ENCODE assay signal across 9 mouse cellular contexts in genomic region chr19:46444209-46444608, GRCm38 (mm10). TPM values are rescaled to one million over a fixed set of nuclear protein-coding genes. Genes with fewer than 3 reads are reported as not detected.
DNase-seq lines count a peak whose midpoint lies in the region; ATAC-seq and TF ChIP-seq lines count a peak whose summit lies in the region.
"Had no signal": no experiment of that assay in that cellular context is flagged by ENCODE, and none has a peak within 500 bp of the region (broad histone marks: within the 10 kb centered on the region; RNA-seq: fewer than 3 reads in every experiment).

No protein-coding gene starts in this region.

- TF ChIP-seq CTCF in liver, postnatal 0 days (IDR thresholded peaks at IDR 0.05; ENCODE audit: low read depth): peak; percentile 93

- ATAC-seq in cerebellum, adult (ENCODE audit: insufficient number of reproducible peaks, low FRiP score, low TSS enrichment): peak; percentile 84
- peak; percentile 73 for ATAC-seq in forebrain, embryonic 14.5 days
- peak; percentile 77 for ATAC-seq in liver, postnatal 0 days
- peak; percentile 70 for ATAC-seq in neural tube, embryonic 14.5 days (ENCODE audit: low read depth)

- no peaks in the 10 kb centered on the region for H3K9me3 ChIP-seq in forebrain, embryonic 14.5 days (replicated peaks; ENCODE audit: control insufficient read depth, low read length)
- H3K9me3 ChIP-seq in liver, postnatal 0 days (ENCODE audit: low read length): no peaks in the 10 kb centered on the region
- no peaks in the 10 kb centered on the region for H3K9me3 ChIP-seq in neural tube, embryonic 14.5 days (ENCODE audit: control insufficient read depth, low read length)

- H3K4me2 ChIP-seq in forebrain, embryonic 14.5 days (ENCODE audit: low read length): no peak overlapping the region
- no peak overlapping the region for H3K4me2 ChIP-seq in liver, postnatal 0 days (ENCODE audit: low read depth, low read length)
- no peak overlapping the region for H3K4me2 ChIP-seq in neural tube, embryonic 14.5 days (ENCODE audit: low read depth, low read length)

- 5% methylated on average over 6 of the region's 6 CpGs for WGBS in forebrain, embryonic 14.5 days
- 20% methylated on average over 6 of the region's 6 CpGs for WGBS in large intestine, adult 2 months
- WGBS in liver, postnatal 0 days (ENCODE audit: insufficient replicate concordance): 10% methylated on average over 6 of the region's 6 CpGs
- WGBS in neural tube, embryonic 14.5 days: 3% methylated on average over 6 of the region's 6 CpGs

- intact Hi-C loops in heart, postnatal 14 days (cut with DNase I): loop anchor here (1.0 to 10.0 kb wide), 2 partner anchors 47 to 139 kb away; partner anchors contain the start of gene Nfkb2

- no peak for TF ChIP-seq EP300 in liver, postnatal 0 days (IDR thresholded peaks at IDR 0.05; ENCODE audit: low read depth)

- no peaks in the 10 kb centered on the region for H3K36me3 ChIP-seq in forebrain, embryonic 14.5 days (ENCODE audit: control insufficient read depth, insufficient read depth, low read length)
- no peaks in the 10 kb centered on the region for H3K36me3 ChIP-seq in liver, postnatal 0 days (replicated peaks; ENCODE audit: insufficient read depth, low read length)
- H3K36me3 ChIP-seq in neural tube, embryonic 14.5 days (ENCODE audit: control insufficient read depth, insufficient read depth, low read length): no peaks in the 10 kb centered on the region

- H3K9ac ChIP-seq in forebrain, embryonic 14.5 days (ENCODE audit: low read length): no peak overlapping the region
- no peak overlapping the region for H3K9ac ChIP-seq in liver, postnatal 0 days (replicated peaks)
- no peak overlapping the region for H3K9ac ChIP-seq in neural tube, embryonic 14.5 days (replicated peaks; ENCODE audit: low read depth, low read length)

- no peaks in the 10 kb centered on the region for H3K27me3 ChIP-seq in forebrain, embryonic 14.5 days (replicated peaks; ENCODE audit: control insufficient read depth, insufficient read depth, low read length)
- no peaks in the 10 kb centered on the region for H3K27me3 ChIP-seq in liver, postnatal 0 days (ENCODE audit: insufficient read depth, low read length)
- H3K27me3 ChIP-seq in neural tube, embryonic 14.5 days (ENCODE audit: control insufficient read depth, insufficient read depth, low read length): no peaks in the 10 kb centered on the region

- peak; percentile 91 for DNase-seq in ES-CJ7 (ENCODE audit: low read depth, low spot score)
- DNase-seq in forebrain, embryonic 14.5 days (ENCODE audit: low spot score): peak; percentile 91
- DNase-seq in heart, postnatal 14 days: peak; percentile 79 to 88
- DNase-seq in large intestine, adult 2 months (ENCODE audit: low read depth, low spot score): peak; percentile 43
- peak; percentile 83 for DNase-seq in liver, postnatal 0 days
- DNase-seq in thymus, adult 18-20 months: peak; percentile 36 to 59

- no peak overlapping the region for H3K4me3 ChIP-seq in forebrain, embryonic 14.5 days (ENCODE audit: low read depth, low read length)
- no peak overlapping the region for H3K4me3 ChIP-seq in liver, postnatal 0 days (ENCODE audit: low read depth, low read length)
- no peak overlapping the region for H3K4me3 ChIP-seq in neural tube, embryonic 14.5 days (ENCODE audit: low read depth, low read length)

- no peak overlapping the region for H3K27ac ChIP-seq in forebrain, embryonic 14.5 days (ENCODE audit: low read depth, low read length)
- H3K27ac ChIP-seq in liver, postnatal 0 days (ENCODE audit: low read depth): no peak overlapping the region
- H3K27ac ChIP-seq in neural tube, embryonic 14.5 days (ENCODE audit: low read depth, low read length): no peak overlapping the region
- H3K27ac ChIP-seq: macrophage had no signal

- H3K4me1 ChIP-seq in forebrain, embryonic 14.5 days (ENCODE audit: control insufficient read depth, insufficient read depth, low read length): peaks cover 19% of the 10 kb centered on the region
- peaks cover 6% of the 10 kb centered on the region; the same call in 1 of the 2 replicates for H3K4me1 ChIP-seq in liver, postnatal 0 days (ENCODE audit: insufficient read depth)
- peaks cover 24% of the 10 kb centered on the region for H3K4me1 ChIP-seq in neural tube, embryonic 14.5 days (ENCODE audit: control insufficient read depth, insufficient read depth, low read length)

RNA-seq across cellular contexts. Expression of gene Sufu, which starts 47.5 kb away (rescaled TPM):
- polyA plus RNA-seq in forebrain, embryonic 14.5 days (2014; fragmentation: Nextera tagmentation; extraction: Ambion mirVana): 21.8 and 27.8 TPM in 2 replicates
- 10 to 100 TPM; 15.1 to 15.3 TPM for total RNA-seq in heart, postnatal 14 days (2021)
- polyA plus RNA-seq in large intestine, adult 2 months (2012; rRNA removed): 6.6 and 8.1 TPM in 2 replicates
- 3.7 and 3.8 TPM in 2 replicates for polyA plus RNA-seq in liver, postnatal 0 days (2015; fragmentation: Nextera tagmentation; extraction: Ambion mirVana)
- polyA plus RNA-seq in neural tube, embryonic 14.5 days (2014; fragmentation: Nextera tagmentation; extraction: Ambion mirVana): 20.2 and 24.9 TPM in 2 replicates

RNA-seq across cellular contexts. Expression of gene Actr1a, which starts 48.7 kb away (rescaled TPM):
- polyA plus RNA-seq in forebrain, embryonic 14.5 days (2014; fragmentation: Nextera tagmentation; extraction: Ambion mirVana): 402 and 428 TPM in 2 replicates
- total RNA-seq in heart, postnatal 14 days (2021): 100 to 1,000 TPM; 104 to 108 TPM
- polyA plus RNA-seq in large intestine, adult 2 months (2012; rRNA removed): 105 and 119 TPM in 2 replicates
- polyA plus RNA-seq in liver, postnatal 0 days (2015; fragmentation: Nextera tagmentation; extraction: Ambion mirVana): 31.8 and 35.4 TPM in 2 replicates
- polyA plus RNA-seq in neural tube, embryonic 14.5 days (2014; fragmentation: Nextera tagmentation; extraction: Ambion mirVana): 320 and 344 TPM in 2 replicates

RNA-seq across cellular contexts. Expression of gene Trim8, which starts 57.3 kb away (rescaled TPM):
- polyA plus RNA-seq in forebrain, embryonic 14.5 days (2014; fragmentation: Nextera tagmentation; extraction: Ambion mirVana): 23.0 and 24.8 TPM in 2 replicates
- 10 to 100 TPM; 47.6 to 50.0 TPM for total RNA-seq in heart, postnatal 14 days (2021)
- polyA plus RNA-seq in large intestine, adult 2 months (2012; rRNA removed): 16.4 and 19.7 TPM in 2 replicates
- polyA plus RNA-seq in liver, postnatal 0 days (2015; fragmentation: Nextera tagmentation; extraction: Ambion mirVana): 7.9 and 9.8 TPM in 2 replicates
- 32.2 and 37.5 TPM in 2 replicates for polyA plus RNA-seq in neural tube, embryonic 14.5 days (2014; fragmentation: Nextera tagmentation; extraction: Ambion mirVana)
